Mouse (Mus musculus): ENCODE results near the gene Btbd2. TPM values are rescaled to one million over a fixed set of nuclear protein-coding genes. Genes with fewer than 3 reads are reported as not detected.

Btbd2 gene
- polyA plus RNA-seq, 1 experiment from 2014 or later, result 93.2 TPM

- peak overlapping the region; percentile 82 for H3K9ac ChIP-seq
- no peaks in the 10 kb centered on the region for H3K27me3 ChIP-seq
- no peaks in the 10 kb centered on the region for H3K9me3 ChIP-seq
- peaks cover 20% of the 10 kb centered on the region for H3K36me3 ChIP-seq
- peaks cover 78% of the 10 kb centered on the region for H3K4me1 ChIP-seq (replicated peaks)
- no peak overlapping the region for H3K27ac ChIP-seq (replicated peaks)
- peak overlapping the region; percentile 89 for H3K4me2 ChIP-seq
- peak overlapping the region; percentile 73 for H3K4me3 ChIP-seq
- ATAC-seq (ENCODE audit: low FRiP score, low read depth), result no peak
- 57% methylated on average over 5 of the region's 5 CpGs for WGBS
These were observed 17.4 kb upstream of the Btbd2 start for GRCm38 (mm10) chr10:80674161-80674711.

- ATAC-seq (ENCODE audit: low FRiP score, low read depth), result no peak
- H3K27ac ChIP-seq (replicated peaks), result no peak overlapping the region
- H3K9me3 ChIP-seq, result no peaks in the 10 kb centered on the region
- 95% methylated on average over 3 of the region's 3 CpGs for WGBS
- peak overlapping the region; percentile 82; the same call in 1 of the 2 replicates for H3K9ac ChIP-seq
- peak overlapping the region; percentile 73 for H3K4me3 ChIP-seq
- H3K36me3 ChIP-seq, result peaks cover 26% of the 10 kb centered on the region
- H3K4me2 ChIP-seq, result peak overlapping the region; percentile 89
- no peaks in the 10 kb centered on the region for H3K27me3 ChIP-seq
- peaks cover 72% of the 10 kb centered on the region for H3K4me1 ChIP-seq (replicated peaks)
These were observed 16.8 kb upstream of the Btbd2 start for GRCm38 (mm10) chr10:80673690-80674089.

GRCm38 (mm10) chr10:80671936-80672690 lies 15.2 kb upstream of the Btbd2 start:
- no peak overlapping the region for H3K27ac ChIP-seq (replicated peaks)
- no peak for ATAC-seq (ENCODE audit: low FRiP score, low read depth)
- no peak overlapping the region for H3K9ac ChIP-seq
- WGBS, result 69% methylated on average over 11 of the region's 11 CpGs
- no peak overlapping the region for H3K4me2 ChIP-seq
- H3K27me3 ChIP-seq, result no peaks in the 10 kb centered on the region
- peaks cover 57% of the 10 kb centered on the region for H3K4me1 ChIP-seq (replicated peaks)
- no peaks in the 10 kb centered on the region for H3K9me3 ChIP-seq
- H3K36me3 ChIP-seq, result peaks cover 39% of the 10 kb centered on the region
- no peak overlapping the region for H3K4me3 ChIP-seq

GRCm38 (mm10) chr10:80671251-80671650 lies 14.4 kb upstream of the Btbd2 start:
- ATAC-seq (ENCODE audit: low FRiP score, low read depth), result no peak
- Histone ChIP-seq H3K27ac (replicated peaks) (no peak overlapping the region), H3K36me3 (peaks cover 48% of the 10 kb centered on the region), H3K4me2 (no peak overlapping the region), H3K9ac (no peak overlapping the region), H3K4me3 (no peak overlapping the region), H3K9me3 (no peaks in the 10 kb centered on the region), H3K4me1 (replicated peaks) (peaks cover 52% of the 10 kb centered on the region), H3K27me3 (no peaks in the 10 kb centered on the region)
- 93% methylated on average over 4 of the region's 4 CpGs for WGBS

- Histone ChIP-seq H3K36me3 (peaks cover 52% of the 10 kb centered on the region), H3K4me1 (replicated peaks) (peaks cover 53% of the 10 kb centered on the region), H3K4me2 (no peak overlapping the region), H3K9me3 (no peaks in the 10 kb centered on the region), H3K27ac (replicated peaks) (no peak overlapping the region), H3K4me3 (no peak overlapping the region), H3K27me3 (no peaks in the 10 kb centered on the region), H3K9ac (no peak overlapping the region)
- WGBS, result 76% methylated on average over 2 of the region's 2 CpGs
- no peak for ATAC-seq (ENCODE audit: low FRiP score, low read depth)
These were observed 13.7 kb upstream of the Btbd2 start for GRCm38 (mm10) chr10:80670531-80670930.

- Histone ChIP-seq H3K4me3 (no peak overlapping the region), H3K4me2 (no peak overlapping the region), H3K9ac (no peak overlapping the region), H3K27ac (replicated peaks) (no peak overlapping the region), H3K27me3 (no peaks in the 10 kb centered on the region), H3K36me3 (peaks cover 52% of the 10 kb centered on the region), H3K4me1 (replicated peaks) (peaks cover 53% of the 10 kb centered on the region), H3K9me3 (no peaks in the 10 kb centered on the region)
- 95% methylated on average over 7 of the region's 7 CpGs for WGBS
- ATAC-seq (ENCODE audit: low FRiP score, low read depth), result no peak
These were observed 13.0 kb upstream of the Btbd2 start for GRCm38 (mm10) chr10:80669737-80670485.

GRCm38 (mm10) chr10:80669018-80669417 lies 12.1 kb upstream of the Btbd2 start:
- 91% methylated on average over 12 of the region's 12 CpGs for WGBS
- Histone ChIP-seq H3K9ac (no peak overlapping the region), H3K4me3 (no peak overlapping the region), H3K27me3 (no peaks in the 10 kb centered on the region), H3K4me2 (no peak overlapping the region), H3K27ac (replicated peaks) (no peak overlapping the region), H3K4me1 (replicated peaks) (peaks cover 52% of the 10 kb centered on the region), H3K9me3 (no peaks in the 10 kb centered on the region), H3K36me3 (peaks cover 52% of the 10 kb centered on the region)
- no peak for ATAC-seq (ENCODE audit: low FRiP score, low read depth)

- H3K4me1 ChIP-seq (replicated peaks), result peaks cover 48% of the 10 kb centered on the region
- H3K4me3 ChIP-seq, result no peak overlapping the region
- no peak overlapping the region for H3K27ac ChIP-seq (replicated peaks)
- ATAC-seq (ENCODE audit: low FRiP score, low read depth), result no peak
- 81% methylated on average over 11 of the region's 11 CpGs for WGBS
- no peak overlapping the region for H3K4me2 ChIP-seq
- H3K9me3 ChIP-seq, result no peaks in the 10 kb centered on the region
- no peak overlapping the region for H3K9ac ChIP-seq
- H3K36me3 ChIP-seq, result peaks cover 52% of the 10 kb centered on the region
- H3K27me3 ChIP-seq, result no peaks in the 10 kb centered on the region
These were observed 11.7 kb upstream of the Btbd2 start for GRCm38 (mm10) chr10:80668614-80669013.

GRCm38 (mm10) chr10:80666837-80667412 lies 10.1 kb upstream of the Btbd2 start:
- Histone ChIP-seq H3K27ac (replicated peaks) (no peak overlapping the region), H3K27me3 (no peaks in the 10 kb centered on the region), H3K9me3 (no peaks in the 10 kb centered on the region), H3K4me3 (no peak overlapping the region), H3K9ac (no peak overlapping the region), H3K4me2 (no peak overlapping the region), H3K36me3 (peaks cover 52% of the 10 kb centered on the region), H3K4me1 (replicated peaks) (peaks cover 31% of the 10 kb centered on the region)
- no peak for ATAC-seq (ENCODE audit: low FRiP score, low read depth)
- WGBS, result 85% methylated on average over 19 of the region's 19 CpGs

- Histone ChIP-seq H3K36me3 (peaks cover 46% of the 10 kb centered on the region), H3K4me2 (no peak overlapping the region), H3K4me1 (replicated peaks) (peaks cover 23% of the 10 kb centered on the region), H3K27ac (replicated peaks) (no peak overlapping the region), H3K9ac (no peak overlapping the region), H3K4me3 (no peak overlapping the region), H3K9me3 (no peaks in the 10 kb centered on the region), H3K27me3 (no peaks in the 10 kb centered on the region)
- no peak for ATAC-seq (ENCODE audit: low FRiP score, low read depth)
- 76% methylated on average over 10 of the region's 10 CpGs for WGBS
These were observed 9.3 kb upstream of the Btbd2 start for GRCm38 (mm10) chr10:80665981-80666733.

GRCm38 (mm10) chr10:80665459-80665858 lies 8.6 kb upstream of the Btbd2 start:
- no peak for ATAC-seq (ENCODE audit: low FRiP score, low read depth)
- H3K27ac ChIP-seq (replicated peaks), result no peak overlapping the region
- peaks cover 41% of the 10 kb centered on the region for H3K36me3 ChIP-seq

More at GRCm38 (mm10) chr10:80665459-80665858, 8.6 kb upstream of the Btbd2 start:
- H3K9me3 ChIP-seq, result no peaks in the 10 kb centered on the region
- H3K9ac ChIP-seq, result no peak overlapping the region
- no peak overlapping the region for H3K4me3 ChIP-seq
- H3K27me3 ChIP-seq, result no peaks in the 10 kb centered on the region
- no peak overlapping the region for H3K4me2 ChIP-seq
- peaks cover 18% of the 10 kb centered on the region for H3K4me1 ChIP-seq (replicated peaks)
- WGBS, result 70% methylated on average over 4 of the region's 4 CpGs

All from hindbrain, embryonic 15.5 days (tissue).